Mouse (Mus musculus) embryonic facial prominence, embryonic 10.5 days (tissue): ENCODE measurements around the gene Tmem91. TPM values are rescaled to one million over a fixed set of nuclear protein-coding genes. Genes with fewer than 3 reads are reported as not detected.

Experiments
- DNase-seq: peaks from one replicate; pipeline ENCODE4 v3.0.0-alpha.2; 2017; ENCODE audit warnings: low spot score
- H3K27ac ChIP-seq: fragments of 300-500 bp; sonication (generic); replicated peaks from 2 replicates; pipeline ENCODE4 v1.5.1; 2016; ENCODE audit warnings: mild to moderate bottlenecking
- H3K27me3 ChIP-seq: fragments of 300-500 bp; sonication (generic); replicated peaks from 2 replicates; pipeline ENCODE4 v1.6.1; 2016; ENCODE audit warnings: low read depth, mild to moderate bottlenecking; ENCODE audit not compliant: poor library complexity, severe bottlenecking
- H3K36me3 ChIP-seq: fragments of 300-500 bp; sonication (generic); replicated peaks from 2 replicates; pipeline ENCODE4 v1.6.1; 2016; ENCODE audit warnings: mild to moderate bottlenecking, moderate library complexity
- H3K4me1 ChIP-seq: fragments of 300-500 bp; sonication (generic); 2 replicates; pipeline ENCODE4 v1.6.1; 2016
- H3K4me3 ChIP-seq: fragments of 300-500 bp; sonication (generic); 2 replicates; pipeline ENCODE4 v1.5.1; 2016; ENCODE audit warnings: mild to moderate bottlenecking, moderate library complexity
- H3K9me3 ChIP-seq: fragments of 300-500 bp; sonication (generic); 2 replicates; pipeline ENCODE4 v1.6.1; 2016; ENCODE audit warnings: mild to moderate bottlenecking
- WGBS: fragments of 180-500 bp; shearing (Covaris S2); methylation state at CpG from one replicate; pipeline ENCODE4 v1.1.7; 2016; 5-methylcytosine and 5-hydroxymethylcytosine counted together
- polyA plus RNA-seq: library from polyadenylated mRNA; unstranded; fragments of >200 nt; fragmentation: Nextera tagmentation; extraction: Ambion mirVana; gene quantifications from 2 replicates; pipeline ENCODE4 v1.2.1, GENCODE M21; 2016

The Tmem91 gene
- polyA plus RNA-seq, 1 experiment from 2014 or later = 3.6 TPM

- DNase-seq = no peak
- H3K4me3 ChIP-seq = no peak overlapping the region
- no peaks in the 10 kb centered on the region; the same call in 1 of the 2 replicates for H3K36me3 ChIP-seq
- 91% methylated on average over 12 of the region's 12 CpGs for WGBS
- no peak overlapping the region for H3K27ac ChIP-seq
- H3K9me3 ChIP-seq = no peaks in the 10 kb centered on the region
- H3K27me3 ChIP-seq = no peaks in the 10 kb centered on the region
- peaks cover 19% of the 10 kb centered on the region for H3K4me1 ChIP-seq
Measured at GRCm38 (mm10) chr7:25652244-25652759, 22.7 kb downstream of the Tmem91 start.

- no peaks in the 10 kb centered on the region for H3K9me3 ChIP-seq
- H3K4me3 ChIP-seq = no peak overlapping the region
- H3K4me1 ChIP-seq = peaks cover 11% of the 10 kb centered on the region
- DNase-seq = no peak
- H3K27me3 ChIP-seq = no peaks in the 10 kb centered on the region
- 91% methylated on average over 8 of the region's 8 CpGs for WGBS
- no peaks in the 10 kb centered on the region; the same call in 1 of the 2 replicates for H3K36me3 ChIP-seq
- H3K27ac ChIP-seq = no peak overlapping the region
Measured at GRCm38 (mm10) chr7:25651281-25651680, 23.7 kb downstream of the Tmem91 start.

DNA sequence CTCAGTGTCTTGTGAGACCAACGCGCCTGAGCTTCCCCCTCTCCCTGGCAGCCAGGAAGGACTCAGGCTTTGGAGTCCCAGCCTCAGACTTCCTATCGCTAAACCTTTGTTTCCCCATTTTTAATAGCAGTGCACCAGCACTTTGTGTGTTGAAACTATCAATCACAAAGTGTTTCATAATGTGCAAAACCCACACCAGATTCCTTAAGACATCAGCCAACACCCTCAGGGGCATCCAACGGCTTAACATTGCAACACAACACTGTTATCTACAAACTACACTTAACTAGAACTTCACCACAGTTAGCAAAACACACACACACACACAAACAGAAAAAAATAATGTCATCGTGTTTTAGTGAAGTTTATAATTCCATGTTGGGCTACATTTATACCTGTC is 25.1 kb downstream of the Tmem91 start:
- no peak overlapping the region for H3K27ac ChIP-seq
- H3K36me3 ChIP-seq = peaks cover 5% of the 10 kb centered on the region; the same call in 1 of the 2 replicates
- no peak overlapping the region for H3K4me3 ChIP-seq
- H3K27me3 ChIP-seq = no peaks in the 10 kb centered on the region
- H3K4me1 ChIP-seq = peaks cover 11% of the 10 kb centered on the region
- no peak for DNase-seq
- WGBS = 71% methylated on average over 5 of the region's 5 CpGs
- H3K9me3 ChIP-seq = no peaks in the 10 kb centered on the region

DNA sequence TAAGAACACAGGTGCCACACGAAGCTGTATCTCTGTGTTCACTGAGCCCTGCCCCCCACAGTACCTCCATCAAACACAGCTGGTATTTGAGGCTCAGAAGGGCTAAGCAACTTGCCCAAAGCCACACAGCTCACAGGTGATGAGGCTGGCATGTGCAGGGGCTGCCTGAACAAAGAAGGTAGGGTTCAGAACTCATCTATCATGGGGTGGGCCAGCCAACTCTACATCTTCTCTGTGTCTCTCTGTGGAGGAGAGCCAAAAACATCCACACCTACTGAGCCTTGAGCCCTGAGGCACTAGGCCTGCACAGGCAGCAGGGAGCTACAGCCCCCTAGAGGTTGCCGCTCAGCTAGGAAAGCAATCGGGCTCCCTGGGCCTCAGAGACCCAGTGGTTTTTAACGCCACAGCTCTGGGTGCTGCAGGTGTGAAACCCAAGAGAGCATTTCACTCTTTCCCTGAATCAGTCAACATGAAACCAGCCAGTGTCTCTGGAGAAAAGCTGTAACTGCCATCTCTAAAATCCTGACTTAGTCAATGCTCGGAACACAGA is 27.3 kb downstream of the Tmem91 start:
- 56% methylated on average over 5 of the region's 5 CpGs for WGBS
- Histone ChIP-seq H3K4me1 (peaks cover 11% of the 10 kb centered on the region), H3K9me3 (no peaks in the 10 kb centered on the region), H3K36me3 (peaks cover 5% of the 10 kb centered on the region; the same call in 1 of the 2 replicates), H3K27me3 (no peaks in the 10 kb centered on the region), H3K27ac (no peak overlapping the region), H3K4me3 (no peak overlapping the region)
- no peak for DNase-seq

DNA sequence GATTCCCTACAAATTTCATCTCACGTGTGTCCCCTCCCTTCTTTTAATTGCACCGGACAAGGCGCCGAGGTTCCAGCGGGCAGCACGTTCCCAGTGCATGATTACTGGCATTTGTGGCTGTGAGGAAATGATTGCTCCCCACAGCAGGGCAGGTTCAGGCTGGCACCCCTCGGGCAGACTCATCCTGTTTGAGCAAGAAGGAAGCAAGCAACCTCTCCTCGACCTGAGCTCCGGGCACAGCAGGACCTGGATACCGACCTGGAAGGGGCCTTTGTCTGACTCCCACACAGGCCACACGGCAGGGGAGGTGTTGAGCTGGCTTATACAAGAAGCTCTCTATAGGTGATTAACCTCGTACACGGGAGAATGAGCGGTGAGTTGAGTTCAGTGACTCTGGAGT is 29.9 kb downstream of the Tmem91 start:
- Histone ChIP-seq H3K9me3 (no peaks in the 10 kb centered on the region), H3K36me3 (peaks cover 18% of the 10 kb centered on the region), H3K27me3 (no peaks in the 10 kb centered on the region), H3K4me1 (peaks cover 11% of the 10 kb centered on the region), H3K27ac (no peak overlapping the region), H3K4me3 (no peak overlapping the region)
- 56% methylated on average over 14 of the region's 14 CpGs for WGBS
- no peak for DNase-seq

DNA sequence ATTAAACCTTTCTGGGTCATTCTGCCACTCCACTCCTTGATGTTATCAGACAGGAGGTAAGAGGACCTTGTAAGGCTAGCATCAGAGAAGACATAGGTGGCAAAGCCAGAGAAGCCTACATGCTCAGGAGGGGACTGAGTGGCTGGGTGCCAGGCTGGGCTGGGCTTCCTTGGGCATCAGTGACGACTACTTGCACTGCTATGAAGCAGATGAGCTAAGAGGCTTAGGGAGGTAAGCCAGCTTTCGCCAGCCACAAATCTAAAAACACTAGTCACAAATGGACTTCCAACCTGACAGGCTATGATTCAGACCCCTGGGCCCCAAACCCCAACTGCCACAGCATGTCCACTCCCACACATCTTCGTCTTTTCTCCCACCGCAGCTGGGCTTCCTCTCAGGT is 30.3 kb downstream of the Tmem91 start:
- no peak for DNase-seq

GRCm38 (mm10) chr7:25644136-25644535 is 30.8 kb downstream of the Tmem91 start:
- no peak overlapping the region for H3K4me3 ChIP-seq
- peaks cover 5% of the 10 kb centered on the region; the same call in 1 of the 2 replicates for H3K4me1 ChIP-seq
- H3K9me3 ChIP-seq = no peaks in the 10 kb centered on the region
- WGBS = 83% methylated on average over 10 of the region's 10 CpGs
- no peak for DNase-seq
- H3K27me3 ChIP-seq = no peaks in the 10 kb centered on the region
- no peak overlapping the region for H3K27ac ChIP-seq
- H3K36me3 ChIP-seq = peaks cover 18% of the 10 kb centered on the region

More for the DNA sequence above, 30.3 kb downstream of the Tmem91 start:
- no peak overlapping the region for H3K27ac ChIP-seq
- H3K4me1 ChIP-seq = peaks cover 10% of the 10 kb centered on the region
- H3K36me3 ChIP-seq = peaks cover 18% of the 10 kb centered on the region
- H3K9me3 ChIP-seq = no peaks in the 10 kb centered on the region
- H3K4me3 ChIP-seq = no peak overlapping the region
- no peaks in the 10 kb centered on the region for H3K27me3 ChIP-seq
- WGBS = 79% methylated on average over 4 of the region's 4 CpGs

DNA sequence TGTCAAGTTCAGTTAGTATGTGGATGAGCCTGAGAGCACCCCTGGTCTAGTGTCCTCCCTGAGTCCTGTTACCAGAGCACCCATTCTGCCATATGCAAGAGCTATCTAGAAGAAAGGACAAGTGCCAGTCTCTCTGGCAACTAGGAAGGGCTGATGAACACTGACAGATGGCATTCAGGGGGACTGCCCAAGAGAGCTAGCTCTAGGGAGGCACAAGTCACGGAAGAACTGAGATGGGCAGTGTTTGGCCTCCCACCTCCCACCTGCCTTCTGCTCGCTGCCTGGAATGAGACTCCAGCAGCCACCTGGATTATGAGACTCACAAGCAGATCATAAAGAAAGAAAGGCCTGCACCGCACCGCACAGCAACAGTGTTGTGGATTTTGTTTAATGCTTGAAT is 35.2 kb downstream of the Tmem91 start:
- Histone ChIP-seq H3K4me3 (no peak overlapping the region), H3K9me3 (no peaks in the 10 kb centered on the region), H3K36me3 (peaks cover 48% of the 10 kb centered on the region), H3K27me3 (no peaks in the 10 kb centered on the region), H3K4me1 (no peaks in the 10 kb centered on the region), H3K27ac (no peak overlapping the region)
- WGBS = 90% methylated on average over 4 of the region's 4 CpGs
- no peak for DNase-seq

- H3K9me3 ChIP-seq = no peaks in the 10 kb centered on the region
- DNase-seq = no peak
- H3K27me3 ChIP-seq = no peaks in the 10 kb centered on the region
- WGBS = 88% methylated on average over 5 of the region's 5 CpGs
- peaks cover 61% of the 10 kb centered on the region for H3K36me3 ChIP-seq
- no peak overlapping the region for H3K4me3 ChIP-seq
- H3K4me1 ChIP-seq = no peaks in the 10 kb centered on the region
- no peak overlapping the region for H3K27ac ChIP-seq
Measured at GRCm38 (mm10) chr7:25637099-25637498, 37.9 kb downstream of the Tmem91 start.

- 73% methylated on average over 3 of the region's 3 CpGs for WGBS
- Histone ChIP-seq H3K36me3 (peaks cover 65% of the 10 kb centered on the region), H3K27ac (no peak overlapping the region), H3K4me1 (no peaks in the 10 kb centered on the region), H3K4me3 (no peak overlapping the region), H3K27me3 (no peaks in the 10 kb centered on the region), H3K9me3 (no peaks in the 10 kb centered on the region)
- DNase-seq = no peak
Measured at GRCm38 (mm10) chr7:25636373-25636772, 38.6 kb downstream of the Tmem91 start.

DNA sequence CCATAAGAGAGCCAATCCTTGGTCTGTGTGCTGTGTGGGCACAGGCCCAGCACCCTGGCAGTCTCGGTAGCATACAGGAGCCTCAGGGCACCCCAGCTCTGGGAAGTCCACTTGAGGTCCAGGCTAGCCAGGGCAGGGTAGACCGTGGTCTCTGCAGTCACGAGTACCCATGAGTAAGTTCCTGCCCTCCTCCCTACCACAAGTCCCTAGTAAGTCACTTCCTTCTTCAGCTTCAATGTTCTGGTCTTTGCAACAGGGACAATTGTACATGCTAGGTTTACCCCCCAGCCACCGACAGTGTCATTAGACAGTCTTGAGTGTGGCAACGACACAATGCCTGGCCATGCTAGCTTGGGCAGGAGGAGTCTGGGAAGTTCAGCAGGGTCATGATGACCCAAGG is 42.3 kb downstream of the Tmem91 start:
- WGBS = 94% methylated on average over 5 of the region's 5 CpGs
- no peaks in the 10 kb centered on the region for H3K9me3 ChIP-seq
- H3K4me1 ChIP-seq = peaks cover 5% of the 10 kb centered on the region
- no peak overlapping the region for H3K4me3 ChIP-seq
- H3K27ac ChIP-seq = no peak overlapping the region
- H3K27me3 ChIP-seq = peaks cover 17% of the 10 kb centered on the region
- no peak for DNase-seq
- peaks cover 69% of the 10 kb centered on the region for H3K36me3 ChIP-seq

- Histone ChIP-seq H3K4me1 (peaks cover 20% of the 10 kb centered on the region), H3K27ac (no peak overlapping the region), H3K27me3 (peaks cover 33% of the 10 kb centered on the region), H3K4me3 (peak overlapping the region; percentile 48; the same call in 1 of the 2 replicates), H3K36me3 (peaks cover 65% of the 10 kb centered on the region), H3K9me3 (no peaks in the 10 kb centered on the region)
- WGBS = 61% methylated on average over 8 of the region's 8 CpGs
- no peak for DNase-seq
Measured at GRCm38 (mm10) chr7:25628323-25628620, 46.7 kb downstream of the Tmem91 start.

GRCm38 (mm10) chr7:25627431-25628322 is 47.3 kb downstream of the Tmem91 start:
- Histone ChIP-seq H3K27me3 (peaks cover 33% of the 10 kb centered on the region), H3K9me3 (no peaks in the 10 kb centered on the region), H3K36me3 (peaks cover 65% of the 10 kb centered on the region), H3K4me1 (peaks cover 20% of the 10 kb centered on the region), H3K27ac (peak overlapping the region; percentile 48), H3K4me3 (peak overlapping the region; percentile 48)
- 18% methylated on average over 38 of the region's 38 CpGs for WGBS
- DNase-seq = peak; percentile 75
